Mouse (Mus musculus): Measurements from ENCODE around the gene Cox5a.

DNA sequence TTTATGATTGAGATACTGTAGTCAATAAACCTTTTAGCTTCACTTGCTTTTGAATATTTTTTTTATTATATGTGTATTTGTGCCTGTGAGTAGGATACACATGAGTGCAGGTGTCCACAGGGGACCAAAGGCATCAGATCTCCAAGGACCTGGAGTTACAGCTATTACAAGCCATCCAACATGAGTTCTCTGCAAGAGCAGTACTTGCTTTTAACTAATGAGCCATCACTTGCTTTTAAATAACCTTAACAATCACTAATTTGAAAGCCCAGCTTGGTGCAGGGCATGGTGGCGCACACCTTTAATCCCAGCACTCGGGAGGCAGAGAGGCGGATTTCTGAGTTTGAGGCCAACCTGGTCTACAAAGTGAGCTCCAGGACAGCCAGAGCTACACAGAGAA, 33.7 kb downstream of the Cox5a start:
- TF ChIP-seq CTCF (IDR thresholded peaks at IDR 0.05; ENCODE audit: low read depth, low read length): no peak
- no peak for TF ChIP-seq POLR2A (IDR thresholded peaks at IDR 0.05; ENCODE audit: extremely low read depth, insufficient read depth, low read length)
